Mouse (Mus musculus): ENCODE data around the gene Bard1.

- TF ChIP-seq CTCF (IDR thresholded peaks at IDR 0.05; ENCODE audit: low read depth) (no peak), EP300 (IDR thresholded peaks at IDR 0.05; ENCODE audit: low read depth) (peak; percentile 28; the same call in 1 of the 2 replicates)
Observed at GRCm38 (mm10) chr1:71102344-71103173, at the start of gene Bard1.

Data from liver, embryonic 14.5 days (tissue).